Mouse (Mus musculus) CD4-positive, CD25-positive, alpha-beta regulatory T cell, adult 4 months (primary cell): ENCODE results near the gene Cd80. TPM values are rescaled to one million over a fixed set of nuclear protein-coding genes. Genes with fewer than 3 reads are reported as not detected.

Experiments
- ATAC-seq: one replicate; pipeline ENCODE4 v1.8.0; 2017
- polyA plus RNA-seq, 2 experiments: library from polyadenylated mRNA; unstranded; fragments of 100-300 nt; shearing (Covaris generic); gene quantifications; one replicate each; pipeline ENCODE4 v1.2.1; 2017

The Cd80 gene
- polyA plus RNA-seq, 2 experiments from 2014 or later: 5.7 to 10.6 TPM

- no peak for ATAC-seq
These were observed 4.7 kb upstream of the Cd80 start for GRCm38 (mm10) chr16:38450707-38451106.

GRCm38 (mm10) chr16:38451421-38452205 lies 3.7 kb upstream of the Cd80 start:
- ATAC-seq: no peak

GRCm38 (mm10) chr16:38452442-38453202 lies 2.7 kb upstream of the Cd80 start, which contains the start of gene Adprh:
Adprh (minus strand) TSS chr16:38452703.
- ATAC-seq: peak; percentile 91

GRCm38 (mm10) chr16:38453203-38453553 lies 2.2 kb upstream of the Cd80 start:
- ATAC-seq: no peak

GRCm38 (mm10) chr16:38453952-38454351 lies 1.4 kb upstream of the Cd80 start:
- no peak for ATAC-seq

- ATAC-seq: no peak
These were observed 667 bp upstream of the Cd80 start for GRCm38 (mm10) chr16:38454533-38455254.

- no peak for ATAC-seq
These were observed 1.6 kb downstream of the Cd80 start for GRCm38 (mm10) chr16:38456812-38457567.

- peak; percentile 72 for ATAC-seq
These were observed 3.4 kb downstream of the Cd80 start for GRCm38 (mm10) chr16:38458600-38459280.

GRCm38 (mm10) chr16:38459990-38460389 lies 4.6 kb downstream of the Cd80 start:
- ATAC-seq: no peak

GRCm38 (mm10) chr16:38461749-38462148 lies 6.4 kb downstream of the Cd80 start:
- ATAC-seq: no peak

GRCm38 (mm10) chr16:38462161-38462560 lies 6.8 kb downstream of the Cd80 start:
- no peak for ATAC-seq

- ATAC-seq: no peak
These were observed 7.9 kb downstream of the Cd80 start for GRCm38 (mm10) chr16:38463305-38463704.

- ATAC-seq: no peak
These were observed 10.7 kb downstream of the Cd80 start for GRCm38 (mm10) chr16:38466089-38466488.

- no peak for ATAC-seq
These were observed 11.9 kb downstream of the Cd80 start for GRCm38 (mm10) chr16:38467091-38467916.

GRCm38 (mm10) chr16:38467917-38468705 lies 12.8 kb downstream of the Cd80 start:
- ATAC-seq: no peak

GRCm38 (mm10) chr16:38468706-38469018 lies 13.3 kb downstream of the Cd80 start:
- ATAC-seq: no peak

- ATAC-seq: no peak
These were observed 14.1 kb downstream of the Cd80 start for GRCm38 (mm10) chr16:38469437-38469836.

GRCm38 (mm10) chr16:38471697-38472506 lies 16.5 kb downstream of the Cd80 start:
- ATAC-seq: no peak

GRCm38 (mm10) chr16:38472507-38472873 lies 17.1 kb downstream of the Cd80 start:
- ATAC-seq: no peak
